Mouse (Mus musculus): ENCODE data around the gene Umps. TPM values are rescaled to one million over a fixed set of nuclear protein-coding genes. Genes with fewer than 3 reads are reported as not detected.

Umps gene
- polyA plus RNA-seq, 2 experiments, result 31.7 to 50.6 TPM

DNA sequence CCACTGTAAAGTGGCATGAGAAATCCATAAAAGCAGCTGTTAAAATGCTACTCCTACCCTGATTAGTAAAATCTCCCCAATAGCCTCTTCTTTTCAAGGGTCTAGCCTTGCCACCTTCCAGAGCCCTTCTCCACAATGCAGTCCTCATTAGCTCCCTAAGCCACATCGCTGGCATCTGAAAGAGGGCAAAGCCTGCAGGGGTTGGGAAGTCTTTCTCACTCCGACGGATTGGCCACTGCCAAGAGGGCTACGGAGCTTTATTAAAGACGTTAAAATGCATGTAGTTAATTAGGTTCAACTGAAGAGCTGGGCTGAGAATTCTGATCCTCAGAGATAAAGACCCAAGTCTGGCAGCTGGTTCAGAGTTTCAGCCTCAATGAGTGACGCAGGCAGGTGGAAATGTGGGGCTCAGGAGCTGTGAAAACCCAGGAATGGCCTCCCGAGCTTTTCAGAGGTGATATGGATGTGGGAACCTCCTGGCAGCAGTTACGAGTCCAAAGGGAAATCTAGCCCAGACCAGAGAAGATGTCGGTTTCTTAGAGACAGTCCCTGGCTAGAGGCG, 36.8 kb upstream of the Umps start:
- 0 out of 2 replicates have a peak, but pooled peaks cover 2% of the 10 kb centered on the region for H3K36me3 ChIP-seq (ENCODE audit: control insufficient read depth, insufficient read depth, low read length)
- no peaks in the 10 kb centered on the region for H3K27me3 ChIP-seq (ENCODE audit: control insufficient read depth, insufficient read depth, low read length)
- no peak overlapping the region for H3K4me2 ChIP-seq (replicated peaks; ENCODE audit: low read depth, low read length, severe bottlenecking)
- WGBS, result 38% methylated on average over 10 of the region's 10 CpGs
- no peak for DNase-seq (ENCODE audit: low spot score)
- no peak overlapping the region for H3K4me3 ChIP-seq (replicated peaks; ENCODE audit: low read length)
- no peaks in the 10 kb centered on the region for H3K9me3 ChIP-seq (ENCODE audit: control insufficient read depth, low read length)
- peak overlapping the region; percentile 67 for H3K27ac ChIP-seq (replicated peaks; ENCODE audit: low read depth, low read length)
- no peak overlapping the region for H3K9ac ChIP-seq (ENCODE audit: low read depth, low read length, severe bottlenecking)
- no peak for ATAC-seq (ENCODE audit: low FRiP score, low read depth)
- no peak for TF ChIP-seq POLR2A (IDR thresholded peaks at IDR 0.05; ENCODE audit: borderline replicate concordance, extremely low read depth, insufficient read depth, insufficient read length)
- peaks cover 25% of the 10 kb centered on the region for H3K4me1 ChIP-seq (ENCODE audit: control insufficient read depth, insufficient read depth, low read length)

DNA sequence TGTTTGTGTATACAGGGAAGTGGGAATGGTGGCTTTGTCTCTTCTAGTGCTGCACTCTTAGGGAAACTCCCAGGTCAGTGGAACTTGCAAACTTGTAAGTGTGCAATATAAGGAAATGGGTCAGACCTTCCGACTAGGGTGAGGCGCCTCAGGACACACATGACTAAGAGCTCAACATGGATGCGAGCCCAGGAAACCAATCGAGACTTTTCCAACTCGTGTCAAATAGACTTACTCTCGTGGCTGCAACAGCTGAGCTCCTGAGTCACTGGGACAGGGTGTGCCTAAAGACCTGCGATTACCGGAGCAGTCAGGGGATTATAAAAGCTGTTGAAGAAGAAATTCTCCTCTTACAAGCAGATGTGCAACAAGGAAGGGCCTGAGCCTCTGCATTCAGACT, 33.9 kb upstream of the Umps start:
- no peak for TF ChIP-seq POLR2A (IDR thresholded peaks at IDR 0.05; ENCODE audit: borderline replicate concordance, extremely low read depth, insufficient read depth, insufficient read length)
- Histone ChIP-seq H3K4me2 (replicated peaks; ENCODE audit: low read depth, low read length, severe bottlenecking) (no peak overlapping the region), H3K9ac (ENCODE audit: low read depth, low read length, severe bottlenecking) (no peak overlapping the region), H3K4me1 (ENCODE audit: control insufficient read depth, insufficient read depth, low read length) (peaks cover 25% of the 10 kb centered on the region), H3K36me3 (ENCODE audit: control insufficient read depth, insufficient read depth, low read length) (no peaks in the 10 kb centered on the region), H3K4me3 (replicated peaks; ENCODE audit: low read length) (no peak overlapping the region), H3K27me3 (ENCODE audit: control insufficient read depth, insufficient read depth, low read length) (no peaks in the 10 kb centered on the region), H3K27ac (replicated peaks; ENCODE audit: low read depth, low read length) (no peak overlapping the region), H3K9me3 (ENCODE audit: control insufficient read depth, low read length) (no peaks in the 10 kb centered on the region)
- ATAC-seq (ENCODE audit: low FRiP score, low read depth) (no peak), DNase-seq (ENCODE audit: low spot score) (no peak)
- 68% methylated on average over 8 of the region's 8 CpGs for WGBS

DNA sequence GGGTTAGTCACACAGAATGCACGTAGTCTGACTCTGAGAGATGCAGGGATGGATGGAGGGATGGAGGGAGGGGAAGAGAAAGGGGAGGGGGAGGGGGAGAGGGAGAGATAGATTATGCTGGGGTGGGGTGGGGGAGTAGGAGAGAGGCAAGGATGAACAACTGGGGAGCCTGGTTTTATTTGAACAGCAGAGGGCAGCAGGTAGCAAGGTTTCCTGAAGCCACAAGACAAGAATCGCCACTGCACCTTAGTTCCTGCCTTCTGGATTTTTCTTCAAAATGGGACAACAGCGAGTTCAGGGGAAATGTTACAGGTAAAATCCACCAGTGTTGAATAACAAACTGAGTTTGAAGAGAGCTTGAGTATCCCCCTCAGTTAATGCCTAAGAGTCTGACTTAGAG, 32.5 kb upstream of the Umps start:
- ATAC-seq (ENCODE audit: low FRiP score, low read depth), result no peak
- WGBS, result 27% methylated on average over 3 of the region's 3 CpGs
- DNase-seq (ENCODE audit: low spot score), result peak; percentile 78
- Histone ChIP-seq H3K4me1 (ENCODE audit: control insufficient read depth, insufficient read depth, low read length) (peaks cover 19% of the 10 kb centered on the region), H3K36me3 (ENCODE audit: control insufficient read depth, insufficient read depth, low read length) (no peaks in the 10 kb centered on the region), H3K4me3 (replicated peaks; ENCODE audit: low read length) (no peak overlapping the region), H3K4me2 (replicated peaks; ENCODE audit: low read depth, low read length, severe bottlenecking) (no peak overlapping the region), H3K27ac (replicated peaks; ENCODE audit: low read depth, low read length) (no peak overlapping the region), H3K27me3 (ENCODE audit: control insufficient read depth, insufficient read depth, low read length) (no peaks in the 10 kb centered on the region), H3K9ac (ENCODE audit: low read depth, low read length, severe bottlenecking) (no peak overlapping the region), H3K9me3 (ENCODE audit: control insufficient read depth, low read length) (no peaks in the 10 kb centered on the region)
- no peak for TF ChIP-seq POLR2A (IDR thresholded peaks at IDR 0.05; ENCODE audit: borderline replicate concordance, extremely low read depth, insufficient read depth, insufficient read length)

DNA sequence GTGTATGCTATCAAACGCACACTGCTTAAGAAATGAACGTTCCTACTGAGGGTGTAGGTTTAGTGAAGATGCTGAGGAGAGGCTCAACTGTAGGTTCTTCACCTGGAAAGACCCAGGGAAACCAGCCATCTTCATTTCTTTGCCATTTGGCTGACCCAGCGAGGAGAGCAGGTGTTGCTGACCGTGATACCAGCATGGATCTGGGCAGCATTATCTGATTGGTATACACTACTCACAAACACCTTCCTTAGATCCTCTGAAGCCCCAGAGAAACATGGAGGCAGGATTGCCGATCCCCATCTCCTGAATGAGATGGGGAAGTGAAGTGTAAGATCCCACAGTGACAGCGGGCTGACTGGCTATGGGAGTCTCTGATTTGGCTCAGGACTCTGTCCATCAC, 31.2 kb upstream of the Umps start:
- Histone ChIP-seq H3K4me2 (replicated peaks; ENCODE audit: low read depth, low read length, severe bottlenecking) (no peak overlapping the region), H3K36me3 (ENCODE audit: control insufficient read depth, insufficient read depth, low read length) (no peaks in the 10 kb centered on the region), H3K9me3 (ENCODE audit: control insufficient read depth, low read length) (no peaks in the 10 kb centered on the region), H3K9ac (ENCODE audit: low read depth, low read length, severe bottlenecking) (no peak overlapping the region), H3K4me3 (replicated peaks; ENCODE audit: low read length) (no peak overlapping the region), H3K27me3 (ENCODE audit: control insufficient read depth, insufficient read depth, low read length) (no peaks in the 10 kb centered on the region), H3K4me1 (ENCODE audit: control insufficient read depth, insufficient read depth, low read length) (peaks cover 6% of the 10 kb centered on the region; the same call in 1 of the 2 replicates), H3K27ac (replicated peaks; ENCODE audit: low read depth, low read length) (no peak overlapping the region)
- WGBS, result 85% methylated on average over 6 of the region's 6 CpGs
- TF ChIP-seq POLR2A (IDR thresholded peaks at IDR 0.05; ENCODE audit: borderline replicate concordance, extremely low read depth, insufficient read depth, insufficient read length), result no peak
- DNase-seq (ENCODE audit: low spot score) (no peak), ATAC-seq (ENCODE audit: low FRiP score, low read depth) (no peak)

DNA sequence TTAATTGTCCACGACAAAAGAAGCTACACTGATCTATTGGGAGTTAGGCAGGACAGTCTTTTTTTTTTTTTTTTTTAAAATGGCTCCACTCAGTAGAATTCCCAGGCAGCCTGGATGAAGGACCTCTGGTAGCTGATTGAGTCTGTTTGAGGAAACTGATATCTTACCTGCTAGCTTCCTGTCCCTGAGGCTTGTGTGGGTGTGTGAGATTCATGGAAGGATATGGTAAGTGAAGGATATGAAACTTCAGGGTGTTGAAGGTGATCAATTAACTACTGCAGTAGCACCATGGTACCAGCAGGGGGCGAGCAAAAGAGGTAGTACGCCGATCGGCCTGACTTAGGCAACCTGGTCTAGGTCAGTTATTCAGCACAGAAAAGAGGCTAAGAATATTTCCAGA, 29.2 kb upstream of the Umps start:
- Histone ChIP-seq H3K27ac (replicated peaks; ENCODE audit: low read depth, low read length) (no peak overlapping the region), H3K27me3 (ENCODE audit: control insufficient read depth, insufficient read depth, low read length) (no peaks in the 10 kb centered on the region), H3K4me1 (ENCODE audit: control insufficient read depth, insufficient read depth, low read length) (no peaks in the 10 kb centered on the region), H3K9ac (ENCODE audit: low read depth, low read length, severe bottlenecking) (no peak overlapping the region), H3K36me3 (ENCODE audit: control insufficient read depth, insufficient read depth, low read length) (no peaks in the 10 kb centered on the region), H3K9me3 (ENCODE audit: control insufficient read depth, low read length) (no peaks in the 10 kb centered on the region), H3K4me2 (replicated peaks; ENCODE audit: low read depth, low read length, severe bottlenecking) (no peak overlapping the region), H3K4me3 (replicated peaks; ENCODE audit: low read length) (no peak overlapping the region)
- peak; percentile 78 for DNase-seq (ENCODE audit: low spot score)
- no peak for ATAC-seq (ENCODE audit: low FRiP score, low read depth)
- WGBS, result 10% methylated on average over 5 of the region's 5 CpGs
- no peak for TF ChIP-seq POLR2A (IDR thresholded peaks at IDR 0.05; ENCODE audit: borderline replicate concordance, extremely low read depth, insufficient read depth, insufficient read length)

DNA sequence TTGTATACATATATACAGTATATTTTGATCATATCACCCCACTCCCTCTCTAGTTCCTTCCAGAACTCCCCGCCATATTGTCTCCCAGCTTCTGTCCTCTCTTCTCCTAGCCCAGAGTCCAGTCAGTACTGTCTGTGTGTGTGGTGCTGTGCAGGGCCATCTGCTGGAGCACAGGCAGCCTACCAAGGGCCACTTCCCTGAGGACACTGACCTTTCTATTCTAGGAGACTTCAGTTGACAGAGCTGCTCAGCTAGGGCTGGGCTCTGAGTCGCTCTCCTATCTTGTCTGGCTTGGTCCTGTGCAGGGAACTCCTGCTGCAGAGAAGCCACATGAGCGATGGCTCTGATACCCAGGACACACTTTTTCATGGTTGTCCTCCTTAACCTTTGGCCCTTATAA, 28.7 kb upstream of the Umps start:
- no peaks in the 10 kb centered on the region for H3K4me1 ChIP-seq (ENCODE audit: control insufficient read depth, insufficient read depth, low read length)
- 84% methylated on average over 3 of the region's 3 CpGs for WGBS
- H3K9ac ChIP-seq (ENCODE audit: low read depth, low read length, severe bottlenecking), result no peak overlapping the region
- H3K27ac ChIP-seq (replicated peaks; ENCODE audit: low read depth, low read length), result no peak overlapping the region
- no peak for ATAC-seq (ENCODE audit: low FRiP score, low read depth)
- no peaks in the 10 kb centered on the region for H3K9me3 ChIP-seq (ENCODE audit: control insufficient read depth, low read length)
- DNase-seq (ENCODE audit: low spot score), result no peak
- TF ChIP-seq POLR2A (IDR thresholded peaks at IDR 0.05; ENCODE audit: borderline replicate concordance, extremely low read depth, insufficient read depth, insufficient read length), result no peak
- no peak overlapping the region for H3K4me2 ChIP-seq (replicated peaks; ENCODE audit: low read depth, low read length, severe bottlenecking)
- no peaks in the 10 kb centered on the region for H3K36me3 ChIP-seq (ENCODE audit: control insufficient read depth, insufficient read depth, low read length)
- no peak overlapping the region for H3K4me3 ChIP-seq (replicated peaks; ENCODE audit: low read length)
- H3K27me3 ChIP-seq (ENCODE audit: control insufficient read depth, insufficient read depth, low read length), result no peaks in the 10 kb centered on the region

All from limb, embryonic 14.5 days (tissue).